Mouse (Mus musculus): ENCODE measurements around the gene Akap3. TPM values are rescaled to one million over a fixed set of nuclear protein-coding genes. Genes with fewer than 3 reads are reported as not detected.

Gene Akap3
- polyA plus RNA-seq, 1 experiment from 2014 or later: 0.09 TPM

DNA sequence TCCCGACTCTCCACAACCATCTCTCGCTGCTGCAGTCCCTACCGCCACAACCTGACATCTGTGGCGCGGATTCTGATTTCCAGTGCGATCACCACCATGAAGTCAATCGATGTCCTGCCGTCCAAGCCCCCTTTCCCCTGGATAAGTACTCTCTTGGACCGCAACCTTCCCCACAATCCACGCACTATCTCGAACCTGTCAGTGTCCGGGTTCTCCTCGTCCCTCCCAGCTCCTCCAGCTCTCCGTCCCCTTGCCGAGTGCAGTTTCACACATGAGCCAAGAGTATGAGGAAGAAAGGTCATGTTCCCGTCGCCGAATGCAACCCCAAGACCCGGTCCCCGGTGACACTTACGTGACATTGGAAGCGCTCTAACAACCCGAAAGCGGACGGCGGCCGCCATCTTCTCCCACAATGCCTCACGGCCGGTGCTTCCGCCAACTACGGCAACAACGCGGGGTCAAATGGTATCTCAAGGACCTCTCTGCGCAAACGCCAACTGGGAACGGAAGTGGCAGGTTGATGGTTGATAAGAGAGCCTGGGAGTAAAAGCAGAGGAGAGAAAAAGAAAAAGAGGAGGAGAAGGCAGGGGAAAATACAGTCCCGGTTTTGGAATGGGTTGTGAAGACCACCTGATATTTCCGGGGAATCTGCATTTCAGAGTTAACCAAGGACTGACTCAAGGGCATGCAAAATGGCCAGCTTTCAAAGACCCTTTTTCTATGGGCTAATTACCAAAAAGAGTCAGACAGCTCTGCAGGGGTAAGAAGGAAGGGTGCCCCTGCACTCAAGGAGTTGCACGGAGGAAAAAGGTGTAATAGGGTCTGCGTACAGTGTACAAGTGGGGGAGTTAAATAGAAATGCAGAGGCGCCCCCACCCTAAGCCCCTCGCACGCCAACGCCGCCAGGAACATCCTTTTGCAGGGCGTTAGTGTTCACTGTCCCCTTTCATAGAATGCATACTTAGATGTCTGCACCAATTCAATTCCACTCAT, 3.9 kb upstream of the Akap3 start, which contains the start of gene Ndufa9:
TSS of gene Ndufa9 (minus strand) at position 425 of the 993 bp plus-strand sequence.
- Histone ChIP-seq H3K36me3 (ENCODE audit: control insufficient read depth, insufficient read depth, low read length) (peaks cover 7% of the 10 kb centered on the region), H3K9me3 (replicated peaks; ENCODE audit: control insufficient read depth, low read length) (no peaks in the 10 kb centered on the region), H3K27me3 (replicated peaks; ENCODE audit: control insufficient read depth, insufficient read depth, low read length) (0 out of 2 replicates have a peak, but pooled peaks cover 7% of the 10 kb centered on the region), H3K27ac (ENCODE audit: low read depth, low read length) (peak within 1 kb of the TSS; percentile 52; the same call in 1 of the 2 replicates), H3K4me2 (ENCODE audit: low read length) (peak within 1 kb of the TSS; percentile 84), H3K4me1 (ENCODE audit: control insufficient read depth, insufficient read depth, low read length) (peaks cover 15% of the 10 kb centered on the region; the same call in 1 of the 2 replicates), H3K9ac (ENCODE audit: low read length) (peak within 1 kb of the TSS; percentile 81), H3K4me3 (ENCODE audit: low read depth, low read length) (peak within 1 kb of the TSS; percentile 80)
- ATAC-seq (peak; percentile 93), DNase-seq (ENCODE audit: low spot score) (peak; percentile 97)
- WGBS: 8% methylated on average over 46 of the region's 46 CpGs

DNA sequence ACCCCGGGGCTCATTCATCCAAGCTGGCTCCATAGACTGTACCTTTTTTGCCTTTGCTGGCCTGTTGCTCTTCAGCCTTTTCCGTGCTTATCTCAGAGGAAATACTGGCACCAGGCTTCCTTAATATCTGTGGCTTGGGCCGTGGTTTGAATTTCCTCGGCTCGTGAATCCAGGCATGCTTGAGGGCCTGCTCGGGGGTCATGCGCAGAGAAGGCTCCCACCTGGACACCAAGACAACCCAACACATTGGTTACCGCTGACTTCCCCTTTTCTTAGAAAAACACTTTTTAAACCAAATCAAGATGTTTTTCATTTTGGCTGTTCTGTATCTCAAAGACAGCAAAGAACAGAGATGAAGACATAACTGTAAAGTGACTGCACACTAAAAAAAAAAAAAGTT, 24.2 kb downstream of the Akap3 start:
- Histone ChIP-seq H3K4me3 (ENCODE audit: low read depth, low read length) (no peak overlapping the region), H3K4me1 (ENCODE audit: control insufficient read depth, insufficient read depth, low read length) (no peaks in the 10 kb centered on the region)
- 86% methylated on average over 8 of the region's 8 CpGs for WGBS

DNA sequence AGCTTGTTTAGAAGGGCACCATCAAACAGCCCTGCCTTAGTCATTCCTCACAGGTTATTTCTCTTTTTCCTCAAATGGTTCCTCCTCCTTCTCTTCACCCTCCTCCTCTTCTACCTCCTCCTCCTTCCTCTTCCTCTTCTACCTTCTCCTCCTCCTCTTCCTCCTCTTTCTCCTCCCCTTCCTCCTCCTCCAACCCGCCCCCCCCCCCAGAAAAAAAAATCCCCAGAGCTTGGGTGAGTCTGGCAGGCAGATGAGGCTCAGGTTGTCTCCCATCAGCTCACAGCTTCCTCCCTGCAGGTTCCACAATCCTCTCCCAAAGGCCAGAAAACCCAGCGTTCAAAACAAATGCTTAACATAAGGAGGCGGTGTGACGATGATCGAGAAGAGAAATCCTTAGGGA, 54.5 kb downstream of the Akap3 start:
- no peak for ATAC-seq

More for the DNA sequence above, 24.2 kb downstream of the Akap3 start:
- H3K4me2 ChIP-seq (ENCODE audit: low read length): no peak overlapping the region
- DNase-seq (ENCODE audit: low spot score): no peak
- H3K9ac ChIP-seq (ENCODE audit: low read length): no peak overlapping the region
- ATAC-seq: no peak
- no peak overlapping the region for H3K27ac ChIP-seq (ENCODE audit: low read depth, low read length)
- no peaks in the 10 kb centered on the region for H3K27me3 ChIP-seq (replicated peaks; ENCODE audit: control insufficient read depth, insufficient read depth, low read length)
- no peaks in the 10 kb centered on the region for H3K9me3 ChIP-seq (replicated peaks; ENCODE audit: control insufficient read depth, low read length)
- H3K36me3 ChIP-seq (ENCODE audit: control insufficient read depth, insufficient read depth, low read length): no peaks in the 10 kb centered on the region

DNA sequence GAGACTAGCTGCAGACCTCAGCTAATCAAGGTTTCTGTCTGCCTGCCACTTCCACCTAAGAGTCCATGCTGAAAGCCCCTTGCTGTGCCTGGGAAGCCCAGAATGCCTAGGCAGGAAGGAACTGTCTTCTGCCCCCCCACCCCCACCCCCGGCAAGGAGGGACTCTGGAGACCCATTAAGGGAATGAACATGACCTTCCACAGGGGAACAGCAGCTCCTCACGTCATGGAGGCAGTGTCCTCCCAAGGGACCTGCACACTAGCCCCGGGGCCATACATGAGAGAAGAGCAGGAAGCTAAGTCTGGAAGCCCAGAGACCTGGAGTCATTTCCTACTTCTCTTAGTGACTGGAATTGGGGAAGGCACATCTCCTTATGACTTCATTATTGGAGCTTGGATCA, 55.0 kb downstream of the Akap3 start:
- Histone ChIP-seq H3K4me1 (ENCODE audit: control insufficient read depth, insufficient read depth, low read length) (no peaks in the 10 kb centered on the region), H3K9me3 (replicated peaks; ENCODE audit: control insufficient read depth, low read length) (no peaks in the 10 kb centered on the region), H3K27me3 (replicated peaks; ENCODE audit: control insufficient read depth, insufficient read depth, low read length) (no peaks in the 10 kb centered on the region), H3K36me3 (ENCODE audit: control insufficient read depth, insufficient read depth, low read length) (no peaks in the 10 kb centered on the region), H3K4me3 (ENCODE audit: low read depth, low read length) (no peak overlapping the region), H3K27ac (ENCODE audit: low read depth, low read length) (no peak overlapping the region), H3K9ac (ENCODE audit: low read length) (no peak overlapping the region), H3K4me2 (ENCODE audit: low read length) (no peak overlapping the region)
- ATAC-seq: no peak
- no peak for DNase-seq (ENCODE audit: low spot score)
- 69% methylated on average over 3 of the region's 3 CpGs for WGBS

More for the DNA sequence above, 54.5 kb downstream of the Akap3 start:
- no peak overlapping the region for H3K4me2 ChIP-seq (ENCODE audit: low read length)
- no peaks in the 10 kb centered on the region for H3K36me3 ChIP-seq (ENCODE audit: control insufficient read depth, insufficient read depth, low read length)
- no peak for DNase-seq (ENCODE audit: low spot score)
- H3K9ac ChIP-seq (ENCODE audit: low read length): no peak overlapping the region
- H3K4me3 ChIP-seq (ENCODE audit: low read depth, low read length): no peak overlapping the region
- H3K4me1 ChIP-seq (ENCODE audit: control insufficient read depth, insufficient read depth, low read length): no peaks in the 10 kb centered on the region
- H3K9me3 ChIP-seq (replicated peaks; ENCODE audit: control insufficient read depth, low read length): no peaks in the 10 kb centered on the region
- no peaks in the 10 kb centered on the region for H3K27me3 ChIP-seq (replicated peaks; ENCODE audit: control insufficient read depth, insufficient read depth, low read length)
- H3K27ac ChIP-seq (ENCODE audit: low read depth, low read length): no peak overlapping the region
- 82% methylated on average over 4 of the region's 5 CpGs for WGBS

DNA sequence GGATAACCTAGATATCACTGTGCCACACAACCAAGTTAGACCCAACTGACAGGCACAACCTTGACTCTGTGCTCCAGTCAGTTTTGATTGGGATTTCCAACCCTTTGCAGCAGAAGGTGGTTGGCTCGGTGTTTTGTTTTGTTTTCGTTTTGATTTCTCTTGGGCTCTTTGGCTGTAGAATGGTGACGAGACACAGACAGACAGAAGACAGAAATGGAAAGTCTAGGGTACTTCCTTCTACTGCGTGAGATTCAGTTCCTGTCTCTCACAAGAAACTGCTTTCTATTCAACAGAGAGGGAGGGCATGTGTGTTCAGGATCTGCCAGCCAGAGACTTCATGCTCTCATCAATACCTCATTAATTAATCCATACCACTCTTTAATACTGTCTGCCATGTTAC, 57.8 kb downstream of the Akap3 start:
- Histone ChIP-seq H3K4me1 (ENCODE audit: control insufficient read depth, insufficient read depth, low read length) (no peaks in the 10 kb centered on the region), H3K27ac (ENCODE audit: low read depth, low read length) (no peak overlapping the region), H3K4me2 (ENCODE audit: low read length) (no peak overlapping the region), H3K36me3 (ENCODE audit: control insufficient read depth, insufficient read depth, low read length) (no peaks in the 10 kb centered on the region), H3K9ac (ENCODE audit: low read length) (no peak overlapping the region), H3K9me3 (replicated peaks; ENCODE audit: control insufficient read depth, low read length) (no peaks in the 10 kb centered on the region), H3K4me3 (ENCODE audit: low read depth, low read length) (no peak overlapping the region), H3K27me3 (replicated peaks; ENCODE audit: control insufficient read depth, insufficient read depth, low read length) (no peaks in the 10 kb centered on the region)
- no peak for ATAC-seq
- 86% methylated on average over 4 of the region's 4 CpGs for WGBS
- DNase-seq (ENCODE audit: low spot score): no peak

DNA sequence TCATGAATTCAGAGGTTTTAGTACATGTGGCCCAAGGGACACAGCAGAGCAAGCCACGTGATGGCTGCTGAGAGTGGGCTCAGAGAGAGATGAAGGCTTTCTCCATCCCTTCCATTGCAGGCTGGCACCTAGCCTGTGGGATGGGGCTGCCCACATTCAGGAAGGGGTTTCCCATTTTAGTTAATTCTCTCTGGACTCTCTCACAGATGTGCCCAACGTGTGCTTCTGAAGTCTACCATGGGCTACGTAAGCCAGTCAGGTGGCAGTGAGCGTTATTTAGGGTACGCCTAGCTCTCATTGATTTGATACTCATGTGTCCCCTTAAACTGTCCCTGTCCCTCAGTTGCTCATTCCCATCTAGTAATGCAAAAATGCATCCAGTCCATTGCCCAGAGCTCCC, 62.0 kb downstream of the Akap3 start:
- no peaks in the 10 kb centered on the region for H3K9me3 ChIP-seq (replicated peaks; ENCODE audit: control insufficient read depth, low read length)
- DNase-seq (ENCODE audit: low spot score) (no peak), ATAC-seq (no peak)
- H3K27ac ChIP-seq (ENCODE audit: low read depth, low read length): no peak overlapping the region
- no peak overlapping the region for H3K9ac ChIP-seq (ENCODE audit: low read length)
- no peaks in the 10 kb centered on the region for H3K27me3 ChIP-seq (replicated peaks; ENCODE audit: control insufficient read depth, insufficient read depth, low read length)
- no peaks in the 10 kb centered on the region for H3K4me1 ChIP-seq (ENCODE audit: control insufficient read depth, insufficient read depth, low read length)
- no peak overlapping the region for H3K4me2 ChIP-seq (ENCODE audit: low read length)
- no peak overlapping the region for H3K4me3 ChIP-seq (ENCODE audit: low read depth, low read length)
- WGBS: 81% methylated on average over 5 of the region's 5 CpGs
- no peaks in the 10 kb centered on the region for H3K36me3 ChIP-seq (ENCODE audit: control insufficient read depth, insufficient read depth, low read length)

DNA sequence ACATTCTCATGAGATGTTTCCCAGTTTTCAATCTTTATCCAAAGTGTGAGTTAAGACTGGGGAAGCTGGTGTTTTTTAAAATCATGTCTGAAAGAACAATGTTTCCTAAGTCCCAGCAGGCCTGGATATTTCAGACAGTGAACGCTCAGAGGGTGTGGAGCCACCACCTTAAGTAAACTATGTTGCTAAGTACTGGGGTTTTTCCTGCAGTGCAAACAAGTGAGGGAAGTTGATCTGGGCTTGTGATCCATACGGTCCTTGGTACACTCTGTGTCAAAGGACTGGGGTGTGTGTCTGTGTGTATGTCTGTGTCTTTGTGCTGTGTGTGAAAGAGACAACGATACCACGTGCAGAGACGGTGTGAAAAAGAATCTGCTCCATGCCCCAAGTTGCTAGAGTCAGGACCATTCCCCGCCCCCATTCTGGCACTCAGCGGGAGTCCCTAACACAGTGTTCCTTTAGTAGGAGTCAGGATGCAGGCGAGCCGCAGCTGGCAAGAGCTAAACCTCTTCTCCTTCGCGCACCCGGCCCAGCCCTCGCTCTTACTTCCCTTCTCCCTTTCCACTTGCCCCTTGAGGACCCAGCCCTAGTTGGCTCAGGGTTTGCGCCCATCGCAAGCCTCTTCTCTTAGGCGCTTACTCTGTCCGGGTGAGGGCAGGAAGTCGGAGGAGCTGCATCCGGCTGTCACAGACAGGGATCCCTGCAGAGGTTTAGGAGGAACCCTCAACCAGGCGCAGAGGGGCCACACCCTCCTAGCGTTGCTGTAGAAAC, 68.4 kb downstream of the Akap3 start, which contains the start of gene Dyrk4:
TSS of gene Dyrk4 (minus strand) at position 729 of the 771 bp plus-strand sequence.
- no peaks in the 10 kb centered on the region for H3K27me3 ChIP-seq (replicated peaks; ENCODE audit: control insufficient read depth, insufficient read depth, low read length)
- no peaks in the 10 kb centered on the region for H3K9me3 ChIP-seq (replicated peaks; ENCODE audit: control insufficient read depth, low read length)
- ATAC-seq (no peak), DNase-seq (ENCODE audit: low spot score) (peak; percentile 5)
- peaks cover 35% of the 10 kb centered on the region for H3K36me3 ChIP-seq (ENCODE audit: control insufficient read depth, insufficient read depth, low read length)
- H3K4me2 ChIP-seq (ENCODE audit: low read length): no peak within 1 kb of the TSS
- no peak within 1 kb of the TSS for H3K27ac ChIP-seq (ENCODE audit: low read depth, low read length)
- 5% methylated on average over 21 of the region's 21 CpGs for WGBS
- H3K4me3 ChIP-seq (ENCODE audit: low read depth, low read length): no peak within 1 kb of the TSS
- peak within 1 kb of the TSS; percentile 29; the same call in 1 of the 2 replicates for H3K9ac ChIP-seq (ENCODE audit: low read length)
- H3K4me1 ChIP-seq (ENCODE audit: control insufficient read depth, insufficient read depth, low read length): no peaks in the 10 kb centered on the region

Measured in forebrain, embryonic 14.5 days (tissue).